Mouse (Mus musculus): ENCODE results near the gene Nudt19.
A peak's percentile ranks its signal among the peaks of the same experiment; 100 is the strongest.
"Not testable (repeated sequence)": the region's sequence is repeated elsewhere in the genome, so short reads cannot be mapped to it uniquely, and the experiment has no call there.

Gene Nudt19

DNA sequence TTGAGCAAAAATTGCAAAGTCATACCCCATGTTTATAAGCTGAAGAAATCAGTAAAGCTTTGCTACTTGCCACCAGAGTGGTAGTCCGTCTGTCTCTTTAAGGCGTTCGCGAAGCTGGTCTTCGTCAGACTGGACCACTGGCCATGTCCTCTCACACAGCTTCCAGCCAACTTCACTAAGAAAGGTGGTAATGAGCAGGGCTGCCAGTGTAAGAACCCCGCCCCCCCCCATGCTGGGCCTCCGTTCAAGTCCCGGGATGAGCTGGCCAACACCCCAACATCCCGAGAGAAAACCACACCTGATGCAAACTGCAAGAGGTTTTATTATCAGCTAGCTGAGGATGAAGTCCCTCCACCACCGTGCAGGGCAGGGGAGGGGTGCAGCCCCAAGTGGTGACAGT, 8.8 kb upstream of the Nudt19 start:
- not testable (repeated sequence) for DNase-seq (ENCODE audit: low spot score)

- no peak for DNase-seq (ENCODE audit: low spot score)
These were observed 8.2 kb upstream of the Nudt19 start for GRCm38 (mm10) chr7:35564067-35564865.

GRCm38 (mm10) chr7:35563071-35563470, 7.0 kb upstream of the Nudt19 start:
- DNase-seq (ENCODE audit: low spot score), result no peak

DNA sequence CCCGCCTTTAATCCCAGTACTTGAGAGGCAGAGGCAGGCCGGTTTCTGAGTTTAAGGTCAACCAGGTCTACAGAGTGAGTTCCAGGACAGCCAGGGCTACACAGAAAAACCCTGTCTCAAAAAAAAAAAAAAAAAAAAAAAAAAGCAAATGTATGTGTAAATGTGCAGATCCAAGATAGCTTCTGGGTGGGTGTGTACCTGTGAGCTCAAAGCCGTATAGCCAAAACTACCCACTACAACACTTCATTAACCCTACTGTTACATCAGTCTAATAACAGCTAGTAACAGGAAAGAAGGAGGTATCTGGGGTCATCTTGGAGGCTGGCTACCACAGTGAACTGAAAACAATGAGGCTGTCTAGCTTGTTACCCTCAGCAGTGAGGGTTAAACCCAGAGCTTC, 3.7 kb upstream of the Nudt19 start:
- no peak for DNase-seq (ENCODE audit: low spot score)

GRCm38 (mm10) chr7:35558681-35559080, 2.6 kb upstream of the Nudt19 start:
- DNase-seq (ENCODE audit: low spot score), result no peak

DNA sequence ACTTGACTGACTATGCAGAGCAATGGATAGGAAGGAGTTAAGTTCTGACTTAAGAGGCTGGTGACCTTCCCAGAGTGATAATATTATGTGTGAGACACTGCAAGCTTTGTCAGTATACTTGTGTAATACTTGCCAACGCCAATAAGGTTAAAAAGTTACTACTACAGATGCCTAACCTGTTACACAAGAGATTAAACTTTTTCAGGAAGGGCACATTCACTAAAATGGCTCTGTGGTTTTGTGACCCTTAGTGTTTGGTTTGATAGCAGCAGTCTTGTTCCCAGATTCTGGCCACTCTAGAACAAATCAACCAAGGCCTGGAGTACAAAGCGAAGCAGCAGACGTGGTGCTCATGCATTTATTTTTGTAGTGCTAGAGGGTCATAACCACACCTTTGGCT, 1.5 kb upstream of the Nudt19 start:
- DNase-seq (ENCODE audit: low spot score), result no peak

DNA sequence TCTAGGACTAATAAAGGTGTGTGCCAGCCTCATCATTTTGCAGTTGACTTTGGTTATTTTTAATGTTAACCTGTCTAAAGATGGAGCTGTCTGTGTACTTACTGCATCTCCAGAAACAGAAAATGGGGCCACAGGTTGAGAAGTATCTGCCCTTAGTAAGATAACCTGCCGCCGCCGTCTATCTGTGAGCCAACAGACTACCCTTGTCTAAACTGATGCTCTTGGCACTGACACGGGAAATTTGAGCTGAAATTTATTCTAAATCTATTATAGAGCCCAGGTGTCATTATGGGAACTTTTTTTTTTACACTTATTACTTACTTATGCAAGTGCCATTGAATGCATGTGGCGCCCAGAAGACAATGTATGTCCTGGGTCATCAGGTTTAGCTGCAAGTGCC, 801 bp upstream of the Nudt19 start:
- DNase-seq (ENCODE audit: low spot score), result no peak

- peak; percentile 54 for DNase-seq (ENCODE audit: low spot score)
These were observed 590 bp downstream of the Nudt19 start for GRCm38 (mm10) chr7:35555224-35556204.

GRCm38 (mm10) chr7:35554605-35555175, 1.4 kb downstream of the Nudt19 start:
- DNase-seq (ENCODE audit: low spot score), result peak; percentile 9

- DNase-seq (ENCODE audit: low spot score), result peak; percentile 15
These were observed 2.1 kb downstream of the Nudt19 start for GRCm38 (mm10) chr7:35553751-35554604.

- DNase-seq (ENCODE audit: low spot score), result peak; percentile 63
These were observed 10.2 kb downstream of the Nudt19 start for GRCm38 (mm10) chr7:35545881-35546280.

- no peak for DNase-seq (ENCODE audit: low spot score)
These were observed 18.5 kb downstream of the Nudt19 start, which contains the start of gene Tdrd12 for GRCm38 (mm10) chr7:35537562-35537961. TSS of gene Tdrd12 (minus strand) at chr7:35537745.

DNA sequence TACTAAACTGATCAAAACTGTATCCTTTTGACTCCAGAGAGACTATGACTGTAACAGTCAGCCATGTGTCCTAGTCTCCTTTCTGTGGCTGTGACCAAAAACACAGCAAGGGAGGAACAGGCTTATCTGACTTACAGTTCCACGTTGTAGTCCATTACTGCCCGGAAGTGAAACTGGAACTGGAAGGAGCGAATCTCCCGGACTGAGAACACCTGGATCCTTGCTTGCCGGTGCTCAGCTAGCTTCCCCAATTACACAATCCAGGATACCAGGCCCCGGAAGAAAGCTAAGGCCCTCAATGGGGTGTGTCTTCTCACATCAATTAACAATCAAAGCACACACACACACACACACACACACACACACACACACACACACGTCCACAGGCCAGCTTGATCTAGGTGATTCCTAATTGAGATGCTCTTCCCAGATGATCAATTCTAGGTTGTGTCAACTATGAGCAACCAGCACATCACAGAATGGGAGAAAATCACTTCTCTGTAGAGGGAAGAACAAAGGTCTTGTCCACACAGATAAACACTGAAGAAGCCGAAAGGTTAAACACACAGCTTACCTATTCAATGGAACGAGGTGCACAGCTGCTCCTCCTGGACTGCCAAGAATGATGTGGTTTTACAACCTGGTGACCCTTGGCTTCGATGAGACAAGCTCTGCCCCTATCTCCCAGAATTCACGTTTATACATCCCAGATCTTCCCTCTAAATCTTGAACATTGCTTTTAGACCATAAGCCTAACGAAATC, 20.2 kb downstream of the Nudt19 start:
- no peak for DNase-seq (ENCODE audit: low spot score)

DNA sequence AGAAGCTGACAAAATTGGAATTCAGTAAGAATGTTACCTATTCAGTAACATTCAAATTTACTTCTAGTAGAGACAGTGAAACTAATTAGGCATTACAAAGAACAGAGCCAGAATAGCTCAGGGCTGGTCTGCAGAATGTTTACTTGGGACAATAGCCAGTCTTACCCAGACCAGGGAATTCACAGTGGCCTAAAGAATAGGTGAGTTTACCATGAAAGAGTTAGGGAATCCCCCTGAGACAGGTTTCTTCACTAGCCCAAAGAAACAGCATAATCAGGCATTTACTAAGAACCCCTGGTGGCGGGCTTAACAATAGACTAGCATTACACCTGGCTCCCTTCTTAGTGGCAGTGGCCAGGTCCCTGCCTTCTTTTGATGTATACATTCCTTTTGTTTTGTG, 25.6 kb downstream of the Nudt19 start:
- DNase-seq (ENCODE audit: low spot score), result not testable (repeated sequence)

DNA sequence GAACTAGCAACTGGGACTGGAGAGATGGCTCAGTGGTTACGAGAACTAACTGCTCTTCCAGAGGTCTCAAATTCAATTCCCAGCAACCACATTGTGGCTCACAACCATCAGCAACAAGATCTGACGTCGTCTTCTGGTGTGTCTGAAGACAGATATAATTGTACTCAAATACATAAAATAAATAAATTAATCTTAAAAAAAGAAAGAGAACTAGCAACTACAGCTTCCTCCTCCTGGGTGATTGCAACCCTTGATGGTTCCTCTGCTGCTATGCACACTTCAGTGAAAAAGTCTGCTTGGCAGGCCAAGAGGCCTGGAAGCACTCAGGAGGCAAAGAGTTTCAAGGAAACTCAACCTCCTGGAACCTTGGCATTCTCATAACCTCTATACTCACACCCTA, 26.1 kb downstream of the Nudt19 start:
- no peak for DNase-seq (ENCODE audit: low spot score)

- DNase-seq (ENCODE audit: low spot score), result no peak
These were observed 29.3 kb downstream of the Nudt19 start for GRCm38 (mm10) chr7:35526795-35527194.

DNA sequence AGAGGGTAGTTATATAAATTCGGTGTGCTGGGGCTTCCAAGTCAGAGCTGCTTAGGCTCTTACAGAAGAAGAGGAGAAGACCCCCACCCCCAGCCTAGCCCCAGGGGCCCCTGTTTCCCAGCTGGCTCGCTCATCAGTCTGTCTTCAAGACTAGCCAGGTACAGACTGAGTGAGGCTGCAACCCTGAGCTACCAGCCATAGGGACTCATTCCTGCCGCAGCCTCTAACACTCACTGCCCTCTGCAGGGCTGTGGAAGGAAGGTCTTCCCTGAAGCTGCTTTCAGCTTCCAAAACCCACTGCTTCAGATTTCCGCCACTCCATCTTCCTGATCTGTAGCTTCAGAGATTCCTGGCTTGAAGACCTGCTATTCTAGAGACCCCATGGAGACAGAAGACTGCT, 54.1 kb downstream of the Nudt19 start:
- DNase-seq (ENCODE audit: low spot score), result no peak

DNA sequence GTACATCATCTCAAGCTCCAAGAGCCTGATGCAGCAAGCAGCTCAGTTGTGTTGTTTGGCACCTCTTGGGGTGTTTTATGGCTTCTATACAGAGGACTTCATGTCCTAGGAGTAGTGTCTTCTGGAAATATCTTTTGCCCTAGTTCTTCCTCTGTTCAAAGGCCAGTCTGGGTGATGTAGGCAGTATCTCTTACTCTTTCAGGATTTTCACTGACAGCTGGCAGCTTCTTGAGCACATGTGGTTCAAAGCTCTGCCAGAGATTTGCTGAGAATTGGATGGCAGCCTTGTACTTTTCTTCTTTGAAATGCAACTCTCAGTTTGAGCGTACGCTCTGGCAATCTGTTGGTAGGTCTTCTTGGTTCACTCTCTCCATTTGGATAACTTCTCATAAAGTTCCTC, 58.6 kb downstream of the Nudt19 start:
- DNase-seq (ENCODE audit: low spot score), result no peak
